Mouse (Mus musculus) forebrain, embryonic 12.5 days (tissue): ENCODE data around the gene Ppl. TPM values are rescaled to one million over a fixed set of nuclear protein-coding genes. Genes with fewer than 3 reads are reported as not detected.

ENCODE experiments used
- ATAC-seq: fragments of 200-750 bp; cut with Nextera tagmentation; 2 replicates; pipeline ENCODE4 v1.8.0; 2017; ENCODE audit warnings: moderate TSS enrichment; ENCODE audit not compliant: low FRiP score
- H3K27ac ChIP-seq: fragments of 300-500 bp; sonication (generic); 2 replicates; pipeline ENCODE4 v1.5.1; 2016; ENCODE audit warnings: mild to moderate bottlenecking
- H3K27me3 ChIP-seq: fragments of 300-500 bp; sonication (generic); 2 replicates; pipeline ENCODE4 v1.6.1; 2016; ENCODE audit warnings: mild to moderate bottlenecking
- H3K36me3 ChIP-seq: fragments of 300-500 bp; sonication (generic); replicated peaks from 2 replicates; pipeline ENCODE4 v1.6.1; 2016; ENCODE audit warnings: mild to moderate bottlenecking
- H3K4me1 ChIP-seq: fragments of 300-500 bp; sonication (generic); 2 replicates; pipeline ENCODE4 v1.6.1; 2016
- H3K4me2 ChIP-seq: fragments of 300-500 bp; sonication (generic); 2 replicates; pipeline ENCODE4 v1.6.1; 2016; ENCODE audit warnings: mild to moderate bottlenecking, moderate library complexity
- H3K4me3 ChIP-seq: fragments of 300-500 bp; sonication (generic); replicated peaks from 2 replicates; pipeline ENCODE4 v1.5.1; 2016; ENCODE audit warnings: mild to moderate bottlenecking
- H3K9ac ChIP-seq: fragments of 300-500 bp; sonication (generic); 2 replicates; pipeline ENCODE4 v1.6.1; 2016; ENCODE audit warnings: mild to moderate bottlenecking
- H3K9me3 ChIP-seq: fragments of 300-500 bp; sonication (generic); 2 replicates; pipeline ENCODE4 v1.6.1; 2016
- WGBS: fragments of 180-500 bp; shearing (Covaris S2); methylation state at CpG from one replicate; pipeline ENCODE4 v1.1.7; 2016; 5-methylcytosine and 5-hydroxymethylcytosine counted together
- polyA plus RNA-seq: library from polyadenylated mRNA; unstranded; fragments of >200 nt; fragmentation: Nextera tagmentation; extraction: Ambion mirVana; gene quantifications from 2 replicates; pipeline ENCODE4 v1.2.1, GENCODE M21; 2016

Ppl gene
- polyA plus RNA-seq, 1 experiment from 2014 or later: 1.1 TPM

DNA sequence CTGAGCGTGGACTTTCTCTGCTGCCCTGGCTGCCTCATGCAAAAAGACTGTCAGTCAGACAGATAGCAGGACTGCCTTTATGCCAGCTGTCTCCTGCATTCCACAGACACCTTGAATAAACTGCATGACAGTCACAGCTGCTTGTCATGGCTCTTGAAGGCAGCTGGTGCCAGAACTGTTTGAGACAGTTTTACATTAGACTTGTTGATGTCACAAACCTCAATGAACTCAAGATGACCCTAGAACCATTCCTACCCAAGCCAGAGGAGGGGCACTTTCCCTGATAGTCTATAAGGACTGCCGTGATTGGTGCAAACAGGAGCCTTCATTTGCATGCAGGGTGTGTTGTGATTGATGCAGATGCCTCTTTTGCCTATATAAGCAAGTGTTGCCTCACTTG, 18.6 kb downstream of the Ppl start:
- H3K4me1 ChIP-seq: no peaks in the 10 kb centered on the region
- H3K27ac ChIP-seq: no peak overlapping the region
- H3K4me3 ChIP-seq: no peak overlapping the region
- no peaks in the 10 kb centered on the region for H3K36me3 ChIP-seq
- ATAC-seq: no peak
- no peaks in the 10 kb centered on the region for H3K27me3 ChIP-seq
- no peaks in the 10 kb centered on the region for H3K9me3 ChIP-seq
- H3K4me2 ChIP-seq: no peak overlapping the region
- 83% methylated on average over 2 of the region's 2 CpGs for WGBS
- H3K9ac ChIP-seq: no peak overlapping the region

DNA sequence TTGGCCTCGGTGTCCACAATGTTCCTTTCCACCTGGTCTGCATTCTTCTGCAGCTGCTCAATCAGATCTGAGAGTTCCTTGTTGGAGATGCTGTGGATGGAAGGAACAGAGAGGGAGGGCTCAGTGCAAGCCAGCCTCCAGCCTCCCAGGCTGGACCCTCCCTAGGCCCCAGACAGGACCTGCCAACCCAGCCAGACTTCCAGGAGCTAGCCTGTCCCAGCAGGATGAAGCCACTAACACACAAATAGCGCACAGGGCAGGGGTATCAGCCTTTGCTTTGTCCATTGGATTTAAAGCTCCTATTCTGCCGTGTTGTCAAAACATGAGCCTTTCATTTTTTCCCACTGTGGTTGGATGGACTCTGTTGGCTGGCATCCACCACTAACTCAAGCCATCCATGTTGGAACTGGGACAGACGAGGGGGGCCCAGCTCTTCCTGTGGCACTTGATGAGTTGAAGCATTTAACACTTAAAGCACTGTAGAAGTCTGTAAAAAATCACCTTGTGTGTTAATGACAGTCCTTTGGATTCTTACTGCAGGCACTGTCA, 19.1 kb downstream of the Ppl start:
- Histone ChIP-seq H3K9me3 (no peaks in the 10 kb centered on the region), H3K27me3 (no peaks in the 10 kb centered on the region), H3K36me3 (no peaks in the 10 kb centered on the region), H3K9ac (no peak overlapping the region), H3K4me2 (no peak overlapping the region), H3K4me3 (no peak overlapping the region), H3K27ac (no peak overlapping the region), H3K4me1 (no peaks in the 10 kb centered on the region)
- WGBS: 68% methylated on average over 4 of the region's 4 CpGs
- ATAC-seq: no peak

GRCm38 (mm10) chr16:5111021-5111420, 21.2 kb downstream of the Ppl start:
- H3K4me3 ChIP-seq: no peak overlapping the region
- ATAC-seq: no peak

DNA sequence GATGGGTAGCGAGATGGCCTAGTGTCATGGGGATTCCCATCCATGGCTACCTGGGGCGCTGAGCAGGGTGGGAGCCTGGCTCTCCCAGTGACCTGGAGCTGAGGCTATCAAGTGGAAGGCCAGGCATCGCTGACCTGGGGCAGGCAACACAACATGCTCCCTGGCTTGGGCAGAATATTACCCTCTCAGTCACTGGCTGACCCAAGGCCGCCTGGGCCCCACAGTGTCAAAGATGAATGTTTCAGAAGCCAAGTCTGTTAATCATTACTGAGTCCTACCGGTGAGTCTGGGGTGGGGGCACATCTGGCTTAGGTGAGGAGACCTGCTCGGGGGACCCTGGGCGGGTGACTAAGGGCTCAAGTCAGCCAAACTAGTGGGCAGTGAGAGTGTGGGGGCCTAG, 22.3 kb downstream of the Ppl start:
- Histone ChIP-seq H3K36me3 (no peaks in the 10 kb centered on the region), H3K27ac (no peak overlapping the region), H3K4me3 (no peak overlapping the region), H3K27me3 (no peaks in the 10 kb centered on the region), H3K4me1 (no peaks in the 10 kb centered on the region), H3K4me2 (no peak overlapping the region), H3K9ac (no peak overlapping the region), H3K9me3 (no peaks in the 10 kb centered on the region)
- WGBS: 87% methylated on average over 7 of the region's 7 CpGs
- ATAC-seq: no peak

More at GRCm38 (mm10) chr16:5111021-5111420, 21.2 kb downstream of the Ppl start:
- no peaks in the 10 kb centered on the region for H3K9me3 ChIP-seq
- no peaks in the 10 kb centered on the region for H3K36me3 ChIP-seq
- H3K4me1 ChIP-seq: no peaks in the 10 kb centered on the region
- H3K27ac ChIP-seq: no peak overlapping the region
- no peaks in the 10 kb centered on the region for H3K27me3 ChIP-seq
- H3K9ac ChIP-seq: no peak overlapping the region
- 97% methylated on average over 3 of the region's 3 CpGs for whole genome bisulfite sequencing
- no peak overlapping the region for H3K4me2 ChIP-seq

DNA sequence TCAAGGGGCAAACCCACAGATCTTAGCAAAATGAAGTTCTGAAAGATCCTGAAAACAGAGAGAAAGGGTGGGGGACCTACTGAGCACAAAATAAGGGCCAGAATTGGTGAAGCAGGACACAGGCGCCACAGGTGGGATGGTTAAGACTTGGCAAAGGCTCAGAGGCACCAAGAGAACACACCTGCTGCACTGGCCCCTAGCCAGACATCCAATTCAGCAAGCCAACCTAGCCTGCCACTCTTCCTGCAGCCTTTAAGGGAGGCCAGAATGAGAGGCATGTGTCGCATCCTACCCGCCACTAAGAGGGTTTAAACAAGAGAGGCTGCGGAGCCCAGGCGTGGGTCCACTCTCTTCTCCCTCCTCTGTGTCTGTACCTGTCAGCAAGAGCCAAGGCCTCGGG, 31.2 kb downstream of the Ppl start:
- H3K36me3 ChIP-seq: no peaks in the 10 kb centered on the region
- 69% methylated on average over 6 of the region's 6 CpGs for WGBS
- H3K4me3 ChIP-seq: no peak overlapping the region
- ATAC-seq: no peak
- no peak overlapping the region for H3K4me2 ChIP-seq
- no peaks in the 10 kb centered on the region for H3K9me3 ChIP-seq
- H3K27ac ChIP-seq: no peak overlapping the region
- H3K9ac ChIP-seq: no peak overlapping the region
- no peaks in the 10 kb centered on the region for H3K27me3 ChIP-seq
- no peaks in the 10 kb centered on the region for H3K4me1 ChIP-seq

DNA sequence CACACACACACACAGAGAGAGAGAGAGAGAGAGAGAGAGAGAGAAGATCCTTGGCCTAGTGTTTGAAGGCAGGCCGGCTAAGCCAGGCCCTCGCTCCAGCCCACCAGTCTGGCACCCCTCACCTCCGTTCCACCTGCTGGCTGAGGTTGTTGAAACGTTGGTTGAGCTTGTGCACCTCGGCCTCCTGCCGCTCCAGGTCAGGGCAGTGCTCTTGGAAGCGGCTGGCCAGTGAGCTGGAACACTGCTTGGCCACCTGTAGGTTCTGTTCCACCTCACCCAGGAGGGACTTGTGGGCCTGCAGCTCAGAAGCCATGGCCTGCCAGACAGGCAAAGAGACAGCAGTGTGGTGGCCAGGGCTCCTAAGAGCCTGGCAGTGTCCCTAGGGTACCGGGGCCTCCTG, 35.7 kb downstream of the Ppl start:
- Histone ChIP-seq H3K4me2 (no peak overlapping the region), H3K27ac (no peak overlapping the region), H3K9ac (no peak overlapping the region), H3K9me3 (no peaks in the 10 kb centered on the region), H3K27me3 (no peaks in the 10 kb centered on the region), H3K36me3 (no peaks in the 10 kb centered on the region), H3K4me3 (no peak overlapping the region), H3K4me1 (no peaks in the 10 kb centered on the region)
- WGBS: 83% methylated on average over 8 of the region's 8 CpGs
- no peak for ATAC-seq

- WGBS: 93% methylated on average over 5 of the region's 5 CpGs
- Histone ChIP-seq H3K27ac (no peak overlapping the region), H3K9ac (no peak overlapping the region)
Observed at GRCm38 (mm10) chr16:5093285-5093684, 38.9 kb downstream of the Ppl start.

DNA sequence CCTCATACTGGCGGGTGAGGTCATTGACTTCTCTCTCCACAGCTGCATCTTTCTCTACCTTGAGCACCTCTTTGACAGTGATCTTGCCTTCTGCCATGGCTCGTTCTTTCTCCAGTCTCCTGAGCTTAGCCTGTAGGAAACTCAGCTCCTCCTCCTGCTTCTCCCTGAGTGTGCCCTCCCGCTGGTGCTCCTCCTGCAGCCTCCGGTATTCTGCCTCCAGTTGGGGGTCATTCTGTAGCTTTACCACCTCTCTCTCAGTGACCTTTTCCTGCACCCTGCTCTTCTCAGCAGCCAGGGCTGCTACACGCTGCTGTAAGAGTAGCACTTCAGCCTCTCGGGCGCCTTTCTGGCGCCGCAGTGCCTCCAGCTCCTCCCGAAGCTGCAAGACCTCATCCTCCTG, 43.2 kb downstream of the Ppl start:
- Histone ChIP-seq H3K4me1 (no peaks in the 10 kb centered on the region), H3K9ac (no peak overlapping the region), H3K9me3 (no peaks in the 10 kb centered on the region), H3K27me3 (no peaks in the 10 kb centered on the region), H3K4me3 (no peak overlapping the region), H3K27ac (no peak overlapping the region), H3K4me2 (no peak overlapping the region), H3K36me3 (peaks cover 48% of the 10 kb centered on the region)
- no peak for ATAC-seq
- 81% methylated on average over 10 of the region's 10 CpGs for WGBS

More at GRCm38 (mm10) chr16:5093285-5093684, 38.9 kb downstream of the Ppl start:
- no peak overlapping the region for H3K4me3 ChIP-seq
- H3K4me2 ChIP-seq: no peak overlapping the region
- H3K9me3 ChIP-seq: no peaks in the 10 kb centered on the region
- 0 out of 2 replicates have a peak, but pooled peaks cover 8% of the 10 kb centered on the region for H3K36me3 ChIP-seq
- no peaks in the 10 kb centered on the region for H3K4me1 ChIP-seq
- no peak for ATAC-seq
- H3K27me3 ChIP-seq: no peaks in the 10 kb centered on the region

DNA sequence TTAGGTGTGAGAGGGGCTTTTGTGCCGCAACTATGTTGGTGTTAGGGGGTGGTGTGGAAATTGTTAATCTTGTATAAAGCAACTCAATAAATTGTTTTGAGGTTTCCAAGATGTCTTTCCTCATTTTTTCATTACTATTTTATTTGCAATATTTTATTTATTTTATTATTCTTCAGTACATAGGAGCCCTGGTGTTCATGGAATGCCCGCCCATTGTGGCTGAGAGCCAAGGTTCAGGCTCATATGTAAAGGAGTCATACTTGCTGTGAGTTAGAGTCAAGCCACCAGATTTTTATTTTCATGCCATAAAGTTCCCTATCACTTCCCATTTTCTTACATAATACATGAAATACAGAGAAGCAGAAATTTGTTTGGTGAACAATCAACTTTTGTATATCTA, 46.0 kb downstream of the Ppl start:
- H3K27me3 ChIP-seq: no peaks in the 10 kb centered on the region
- H3K9ac ChIP-seq: no peak overlapping the region
- no peak overlapping the region for H3K4me3 ChIP-seq
- 97% methylated on average over 2 of the region's 2 CpGs for WGBS
- ATAC-seq: no peak
- H3K9me3 ChIP-seq: no peaks in the 10 kb centered on the region
- no peak overlapping the region for H3K27ac ChIP-seq
- H3K4me2 ChIP-seq: no peak overlapping the region
- H3K4me1 ChIP-seq: no peaks in the 10 kb centered on the region
- peaks cover 72% of the 10 kb centered on the region for H3K36me3 ChIP-seq

- no peaks in the 10 kb centered on the region for H3K4me1 ChIP-seq
- peaks cover 76% of the 10 kb centered on the region for H3K36me3 ChIP-seq
- H3K4me3 ChIP-seq: no peak overlapping the region
- ATAC-seq: no peak
- no peaks in the 10 kb centered on the region for H3K9me3 ChIP-seq
- WGBS: 92% methylated on average over 4 of the region's 4 CpGs
- no peak overlapping the region for H3K27ac ChIP-seq
- H3K9ac ChIP-seq: no peak overlapping the region
- no peak overlapping the region for H3K4me2 ChIP-seq
- H3K27me3 ChIP-seq: no peaks in the 10 kb centered on the region
Observed at GRCm38 (mm10) chr16:5085196-5085595, 47.0 kb downstream of the Ppl start.

DNA sequence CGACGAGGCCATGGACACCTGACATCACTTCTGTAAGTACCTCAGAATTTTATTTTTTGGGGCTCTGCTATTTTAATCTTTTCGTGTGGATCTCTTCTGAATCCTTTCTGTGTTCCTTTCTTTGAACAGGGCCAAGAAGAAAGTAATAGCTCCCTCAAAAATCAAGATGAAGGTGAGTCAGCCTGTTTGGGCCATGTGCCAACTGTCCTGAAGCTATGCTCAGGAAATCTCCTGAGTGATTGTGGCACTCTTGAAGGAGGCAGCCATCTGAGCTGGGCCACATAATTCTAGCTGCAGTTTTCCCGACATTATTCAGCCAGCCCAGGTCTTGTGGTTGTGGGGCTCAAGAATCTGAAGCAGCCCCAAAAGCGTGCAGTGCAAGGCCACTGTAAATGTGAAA, 57.9 kb downstream of the Ppl start:
- Histone ChIP-seq H3K4me1 (no peaks in the 10 kb centered on the region), H3K27me3 (no peaks in the 10 kb centered on the region), H3K4me3 (no peak overlapping the region), H3K27ac (no peak overlapping the region), H3K36me3 (peaks cover 88% of the 10 kb centered on the region), H3K9me3 (no peaks in the 10 kb centered on the region), H3K9ac (no peak overlapping the region), H3K4me2 (no peak overlapping the region)
- WGBS: 92% methylated on average over 5 of the region's 5 CpGs
- no peak for ATAC-seq

DNA sequence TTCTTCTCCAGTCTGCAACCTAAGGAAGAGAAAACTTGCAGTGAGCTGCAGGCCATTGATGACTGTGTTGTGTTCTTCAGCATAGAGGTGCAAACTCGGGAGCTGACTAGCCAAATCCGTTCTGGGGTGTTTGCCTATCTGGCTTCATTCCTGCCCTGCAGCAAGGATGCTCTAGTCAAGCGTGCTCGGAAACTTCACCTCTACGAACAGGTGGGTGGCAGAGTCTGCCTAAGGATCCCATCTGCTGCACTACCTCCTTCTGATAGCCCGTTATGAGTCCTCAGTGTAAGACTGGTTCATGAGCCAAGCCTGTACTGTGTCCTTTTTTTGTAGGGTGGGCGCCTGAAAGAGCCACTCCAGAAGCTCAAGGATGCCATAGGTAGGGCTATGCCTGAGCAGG, 60.2 kb downstream of the Ppl start:
- no peaks in the 10 kb centered on the region for H3K27me3 ChIP-seq
- H3K4me3 ChIP-seq: no peak overlapping the region
- no peak overlapping the region for H3K4me2 ChIP-seq
- 93% methylated on average over 7 of the region's 7 CpGs for WGBS
- H3K9me3 ChIP-seq: no peaks in the 10 kb centered on the region
- H3K9ac ChIP-seq: no peak overlapping the region
- H3K27ac ChIP-seq: no peak overlapping the region
- peaks cover 79% of the 10 kb centered on the region for H3K36me3 ChIP-seq
- no peak for ATAC-seq
- H3K4me1 ChIP-seq: no peaks in the 10 kb centered on the region

DNA sequence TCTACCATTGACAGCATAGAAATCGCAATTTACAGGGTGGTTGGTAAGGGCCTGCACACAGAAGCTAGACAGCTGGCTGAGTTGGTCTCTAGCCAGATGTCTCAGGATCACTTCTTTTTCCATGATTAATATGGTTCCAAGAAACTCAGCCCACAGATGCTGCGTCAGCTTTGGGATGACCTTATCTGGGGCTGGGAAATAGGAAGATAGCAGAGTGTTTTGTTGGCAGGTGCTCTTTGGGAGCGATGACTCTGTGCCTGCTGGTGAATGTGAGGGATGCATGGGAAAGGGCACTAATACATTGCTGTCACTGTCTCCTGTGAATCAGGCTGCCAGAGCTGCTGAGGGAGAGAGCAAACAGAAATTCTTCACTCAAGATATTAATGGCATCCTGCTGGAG, 61.9 kb downstream of the Ppl start:
- 92% methylated on average over 3 of the region's 3 CpGs for WGBS
- H3K4me1 ChIP-seq: no peaks in the 10 kb centered on the region
- H3K27ac ChIP-seq: no peak overlapping the region
- H3K9ac ChIP-seq: no peak overlapping the region
- no peak overlapping the region for H3K4me3 ChIP-seq
- H3K27me3 ChIP-seq: no peaks in the 10 kb centered on the region
- H3K36me3 ChIP-seq: peaks cover 68% of the 10 kb centered on the region
- H3K9me3 ChIP-seq: no peaks in the 10 kb centered on the region
- no peak for ATAC-seq
- H3K4me2 ChIP-seq: no peak overlapping the region
